Mouse (Mus musculus): ENCODE results near the gene Nkpd1.

Gene Nkpd1

DNA sequence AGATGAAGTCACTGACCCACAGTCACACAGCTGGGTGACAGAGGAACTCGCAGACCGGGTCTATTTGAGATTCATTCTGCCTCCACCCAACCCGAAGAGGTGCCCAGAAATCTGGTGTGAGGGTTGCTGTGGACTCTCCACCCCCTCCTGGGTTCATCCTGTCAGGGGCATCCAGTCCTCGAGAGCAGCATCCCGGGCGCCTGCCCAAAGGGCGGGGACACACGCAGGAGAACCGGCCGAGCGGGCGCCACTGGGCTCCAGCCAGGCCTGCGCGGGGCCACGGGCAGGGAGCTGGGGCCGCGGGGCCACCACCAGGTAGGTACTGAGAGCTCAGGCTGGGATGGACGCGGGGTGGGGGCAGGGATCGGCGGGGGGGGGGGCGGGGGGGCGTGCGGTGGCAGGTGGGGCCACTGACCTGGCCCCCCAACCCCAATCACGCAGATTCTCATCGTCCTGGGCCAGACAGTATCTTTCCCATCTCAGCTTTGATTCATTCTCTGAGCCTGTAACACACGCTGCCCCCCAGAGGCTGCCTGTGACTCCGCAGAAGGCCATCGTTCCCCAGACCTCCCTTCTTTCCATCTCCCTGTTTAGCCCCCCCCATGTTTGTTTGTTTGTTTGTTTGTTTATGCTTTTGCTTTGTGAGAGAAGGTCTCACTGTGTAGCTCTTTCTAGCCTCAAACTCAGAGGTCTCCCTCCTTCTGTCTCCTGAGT lies at the start of gene Nkpd1:
Nkpd1 (plus strand) TSS at position 187 of the 714 bp plus-strand sequence.
- DNase-seq (ENCODE audit: low spot score), result no peak

- no peak for DNase-seq (ENCODE audit: low spot score)
Measured at GRCm38 (mm10) chr7:19468279-19468678, 49.4 kb upstream of the Nkpd1 start.

GRCm38 (mm10) chr7:19469404-19469803 lies 48.2 kb upstream of the Nkpd1 start:
- DNase-seq (ENCODE audit: low spot score), result no peak

GRCm38 (mm10) chr7:19470308-19470707 lies 47.3 kb upstream of the Nkpd1 start:
- no peak for DNase-seq (ENCODE audit: low spot score)

DNA sequence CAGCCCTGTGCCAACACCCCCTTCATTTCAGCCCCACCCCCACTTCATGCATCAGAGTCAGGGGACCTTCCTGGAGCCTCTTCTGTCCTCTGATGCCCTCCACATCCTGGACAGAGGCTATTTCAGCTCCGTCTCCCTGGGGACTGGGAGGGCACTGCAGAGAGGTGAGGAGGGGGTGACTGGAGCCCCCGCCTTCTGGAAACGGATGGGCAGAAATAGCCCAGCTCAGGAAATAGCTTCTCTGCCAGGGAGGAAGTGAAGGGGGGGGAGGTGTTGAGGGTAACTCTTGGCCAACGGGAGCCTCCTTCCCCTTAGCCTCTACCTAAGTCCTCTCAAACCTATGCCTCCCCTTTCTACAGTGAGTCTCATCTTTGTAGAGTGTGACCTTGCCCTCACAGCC lies 45.2 kb upstream of the Nkpd1 start:
- DNase-seq (ENCODE audit: low spot score), result no peak

GRCm38 (mm10) chr7:19473875-19474443 lies 43.7 kb upstream of the Nkpd1 start:
- no peak for DNase-seq (ENCODE audit: low spot score)

DNA sequence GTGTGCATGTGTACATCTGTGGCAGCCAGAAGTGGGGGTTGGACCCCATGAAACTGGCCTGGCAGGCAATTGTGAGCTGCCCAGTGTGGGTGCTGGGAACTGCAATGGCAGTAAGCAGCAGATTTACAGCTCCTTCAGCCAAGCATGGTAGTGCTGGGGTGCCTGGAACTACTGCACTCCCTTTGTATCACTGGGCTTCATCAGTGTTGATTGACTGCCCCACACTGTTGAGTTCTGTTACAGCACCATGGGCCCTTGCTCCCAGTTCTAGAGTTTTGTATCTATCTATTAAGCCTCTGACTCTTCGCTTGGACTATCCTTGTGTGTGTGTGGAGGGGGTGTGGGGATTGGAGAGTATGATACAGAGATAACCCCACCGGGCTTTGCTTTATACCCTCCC lies 40.6 kb upstream of the Nkpd1 start:
- DNase-seq (ENCODE audit: low spot score), result no peak

- DNase-seq (ENCODE audit: low spot score), result no peak
Measured at GRCm38 (mm10) chr7:19477624-19478384, 39.8 kb upstream of the Nkpd1 start.

DNA sequence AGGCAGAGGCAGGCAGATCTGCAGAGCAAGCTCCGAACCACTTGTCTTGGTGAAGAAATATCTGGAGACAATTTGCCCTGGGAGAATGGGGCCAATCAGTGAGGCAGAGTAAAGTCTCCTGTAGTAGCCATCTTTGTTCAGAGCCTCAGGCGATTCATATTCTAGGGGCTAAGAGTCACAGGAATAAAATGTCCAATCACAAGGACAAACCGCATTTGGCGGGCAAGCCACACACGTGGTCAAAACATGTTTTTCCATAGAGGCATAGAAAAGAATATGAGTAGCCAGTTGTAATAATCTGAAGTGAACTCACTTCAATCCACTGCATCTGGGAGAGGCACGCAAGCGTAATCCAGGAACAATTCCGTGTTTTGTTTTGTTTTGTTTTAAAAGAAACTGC lies 34.4 kb upstream of the Nkpd1 start:
- DNase-seq (ENCODE audit: low spot score), result no peak

GRCm38 (mm10) chr7:19485488-19485887 lies 32.1 kb upstream of the Nkpd1 start:
- no peak for DNase-seq (ENCODE audit: low spot score)

DNA sequence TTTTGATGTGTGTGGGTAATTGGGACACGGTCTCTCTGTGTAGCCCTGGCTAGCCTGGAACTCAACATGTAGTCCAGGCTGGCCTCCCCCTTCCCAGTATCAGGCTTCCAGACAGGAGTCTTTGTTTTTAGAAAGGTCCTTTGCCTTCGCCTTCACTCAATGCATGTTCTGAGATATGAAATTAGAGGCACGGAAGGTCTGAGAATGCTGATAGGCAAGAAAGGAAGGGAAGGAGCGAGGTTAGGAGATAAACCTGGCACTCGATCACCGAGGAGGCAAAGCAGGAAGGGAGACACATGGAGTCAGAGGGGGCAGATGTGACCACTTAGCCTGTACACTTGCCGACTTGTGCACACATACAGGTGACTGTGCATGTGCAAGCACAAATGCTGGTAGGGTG lies 31.1 kb upstream of the Nkpd1 start:
- DNase-seq (ENCODE audit: low spot score), result no peak

DNA sequence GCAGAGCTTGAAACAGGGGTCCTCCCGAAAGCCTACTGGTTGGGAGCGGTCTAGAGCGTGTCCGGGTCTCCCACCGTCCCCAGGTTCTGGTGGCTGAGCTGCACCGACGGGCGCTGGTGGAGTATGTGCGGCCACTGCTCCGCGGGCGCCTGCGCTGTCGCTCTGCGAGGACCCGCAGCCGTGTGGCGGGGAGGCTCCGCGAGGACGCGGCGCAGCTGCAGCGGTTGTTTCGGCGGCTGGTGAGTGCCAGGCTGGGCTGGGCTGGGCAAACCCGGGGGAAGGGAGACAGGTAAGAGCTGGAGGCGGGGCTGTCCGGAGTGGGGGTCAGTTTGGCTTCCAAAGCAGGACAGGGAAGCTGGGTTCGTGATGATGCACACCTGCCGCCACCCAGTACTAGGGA lies 28.1 kb upstream of the Nkpd1 start:
- no peak for DNase-seq (ENCODE audit: low spot score)

DNA sequence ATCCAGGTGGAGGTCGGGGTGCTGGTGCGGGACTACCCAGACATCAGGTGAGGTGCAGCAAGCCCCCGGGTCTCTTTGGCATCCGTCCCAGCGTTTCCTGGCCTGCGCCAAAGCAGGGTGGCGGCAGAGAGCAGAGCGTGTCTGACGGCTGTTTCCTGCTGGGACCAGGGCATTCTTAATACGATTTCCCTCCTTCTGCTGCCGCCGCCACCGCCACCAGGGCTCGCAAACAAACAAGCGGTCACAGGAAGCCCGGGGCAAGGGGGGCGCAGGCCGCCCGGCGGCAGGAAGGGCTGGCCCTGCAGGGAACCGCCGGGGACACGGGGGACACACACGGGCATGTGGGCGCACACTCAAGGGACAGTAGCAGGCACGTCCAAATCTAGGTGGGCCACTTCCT lies 25.9 kb upstream of the Nkpd1 start:
- no peak for DNase-seq (ENCODE audit: low spot score)

DNA sequence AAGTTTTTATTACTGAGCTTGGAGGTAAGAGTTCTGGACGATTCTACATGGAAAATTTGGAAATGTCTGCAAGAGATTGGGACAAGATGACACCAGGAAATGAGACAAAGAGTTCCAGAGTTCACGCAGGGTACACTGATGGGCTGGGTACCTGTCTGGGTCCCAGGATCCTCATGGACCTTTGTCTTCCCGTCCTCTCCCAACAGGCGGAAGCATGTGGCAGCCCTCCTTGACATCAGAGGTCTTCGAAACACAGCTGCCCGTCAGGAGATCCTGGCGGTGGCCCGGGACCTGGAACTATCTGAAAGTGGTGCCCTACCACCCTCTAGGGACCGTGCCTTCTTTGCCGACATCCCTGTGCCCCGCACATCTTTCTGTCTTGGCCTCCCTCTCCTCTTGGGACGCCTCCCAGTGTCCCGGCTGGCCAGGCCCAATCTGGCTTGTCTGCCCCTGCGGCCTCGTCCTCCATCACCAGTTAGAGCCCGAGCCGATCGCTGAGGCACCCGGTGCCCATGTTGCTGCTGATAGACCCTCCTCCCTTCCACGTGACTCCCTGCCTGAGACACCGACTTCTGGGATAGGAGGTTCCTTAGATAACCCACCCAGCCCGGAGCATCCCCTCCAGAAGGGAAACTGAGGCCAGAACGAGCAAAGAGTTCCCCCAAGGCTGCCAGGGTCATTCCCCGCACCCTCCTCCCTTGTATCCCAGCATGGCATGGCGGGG lies 22.7 kb upstream of the Nkpd1 start:
- no peak for DNase-seq (ENCODE audit: low spot score)

DNA sequence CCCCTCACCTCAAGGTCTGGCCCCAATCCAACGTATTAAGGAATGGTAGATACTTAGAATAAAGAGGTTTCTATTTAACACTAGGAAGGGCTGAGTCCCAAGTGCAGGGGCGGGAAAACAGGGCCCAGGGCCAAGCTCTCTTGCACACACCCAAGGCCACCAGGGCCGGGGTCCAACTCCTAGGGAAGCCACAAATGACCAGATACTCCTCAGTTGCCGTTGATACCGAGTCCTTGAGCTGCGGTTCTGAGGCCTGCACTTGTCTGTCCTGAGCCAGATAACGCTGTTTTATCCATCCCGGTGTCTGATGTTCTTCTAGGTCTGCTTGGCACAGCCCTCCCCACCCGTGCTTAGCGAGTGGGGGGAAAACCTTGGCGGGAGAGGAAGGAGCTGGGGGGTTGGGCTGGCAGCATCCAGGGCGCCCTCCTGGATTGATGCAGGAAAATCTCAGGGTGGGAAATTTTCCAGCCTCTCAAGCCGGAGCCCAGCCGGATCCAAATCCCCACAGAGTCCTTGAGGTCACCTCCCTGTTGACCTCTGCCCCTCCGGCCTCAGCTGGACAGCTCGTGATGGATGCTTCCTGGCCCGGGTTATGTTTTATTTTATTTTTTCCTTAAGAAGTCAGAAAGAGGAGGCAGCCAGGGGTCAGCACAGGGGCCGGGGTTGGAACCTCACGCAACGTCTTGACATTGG lies 22.0 kb upstream of the Nkpd1 start:
- no peak for DNase-seq (ENCODE audit: low spot score)

DNA sequence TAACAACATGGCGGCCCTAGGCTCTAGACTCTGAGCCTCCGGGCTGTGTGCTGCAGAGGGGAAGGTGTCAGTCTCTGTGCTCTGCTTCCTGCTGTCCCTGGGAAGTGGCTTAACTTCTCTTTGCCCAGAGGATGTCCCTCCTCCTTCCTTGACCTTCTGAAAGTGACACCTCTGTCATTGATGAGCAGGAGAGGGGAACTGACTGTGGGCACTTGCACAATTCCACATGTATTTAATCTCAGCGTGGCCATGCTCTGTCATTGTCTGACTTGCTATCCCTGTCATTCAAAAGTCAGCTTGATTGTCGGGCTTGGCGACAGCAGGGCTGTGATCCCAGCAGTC lies 21.5 kb upstream of the Nkpd1 start:
- no peak for DNase-seq (ENCODE audit: low spot score)

DNA sequence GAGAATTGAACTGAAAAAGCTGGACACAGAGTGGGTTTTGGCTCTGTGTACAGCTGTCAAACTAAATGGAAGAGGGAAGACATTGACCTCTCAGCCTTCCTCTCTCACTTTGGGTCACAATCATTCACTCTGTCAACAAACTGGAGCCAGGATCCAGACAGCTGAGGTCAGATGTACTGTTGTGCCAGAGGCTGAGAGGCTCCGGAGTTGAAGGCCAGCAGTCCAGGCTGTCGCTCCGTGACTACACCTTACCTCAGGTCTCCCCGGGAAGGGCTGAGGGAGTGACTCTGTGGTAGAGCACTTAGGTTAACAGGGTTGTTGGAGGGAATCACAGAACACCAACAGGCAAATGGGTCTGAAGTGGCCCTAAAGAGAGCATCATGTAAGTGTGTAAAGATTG lies 19.3 kb upstream of the Nkpd1 start:
- no peak for DNase-seq (ENCODE audit: low spot score)

GRCm38 (mm10) chr7:19500420-19501363 lies 16.9 kb upstream of the Nkpd1 start:
- DNase-seq (ENCODE audit: low spot score), result no peak

DNA sequence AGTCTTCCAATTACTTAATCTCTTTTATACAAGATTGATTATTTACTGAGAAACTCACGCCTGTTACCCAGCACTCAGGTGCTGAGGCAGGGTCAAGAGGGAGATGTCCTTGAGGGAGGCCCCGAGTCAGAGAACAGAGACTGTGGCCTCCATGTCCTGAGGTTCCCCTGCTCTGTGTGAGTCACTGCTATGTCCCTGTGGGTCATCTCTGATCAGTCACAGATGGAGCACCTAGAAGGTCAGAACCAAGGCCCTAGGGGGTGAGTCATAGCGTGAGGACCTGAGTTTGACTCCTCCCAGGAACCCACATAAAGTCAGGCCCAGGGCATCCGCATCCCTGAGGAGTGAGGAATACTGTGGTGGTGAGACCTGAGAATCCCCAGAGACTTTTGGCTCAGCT lies 16.0 kb upstream of the Nkpd1 start:
- no peak for DNase-seq (ENCODE audit: low spot score)

DNA sequence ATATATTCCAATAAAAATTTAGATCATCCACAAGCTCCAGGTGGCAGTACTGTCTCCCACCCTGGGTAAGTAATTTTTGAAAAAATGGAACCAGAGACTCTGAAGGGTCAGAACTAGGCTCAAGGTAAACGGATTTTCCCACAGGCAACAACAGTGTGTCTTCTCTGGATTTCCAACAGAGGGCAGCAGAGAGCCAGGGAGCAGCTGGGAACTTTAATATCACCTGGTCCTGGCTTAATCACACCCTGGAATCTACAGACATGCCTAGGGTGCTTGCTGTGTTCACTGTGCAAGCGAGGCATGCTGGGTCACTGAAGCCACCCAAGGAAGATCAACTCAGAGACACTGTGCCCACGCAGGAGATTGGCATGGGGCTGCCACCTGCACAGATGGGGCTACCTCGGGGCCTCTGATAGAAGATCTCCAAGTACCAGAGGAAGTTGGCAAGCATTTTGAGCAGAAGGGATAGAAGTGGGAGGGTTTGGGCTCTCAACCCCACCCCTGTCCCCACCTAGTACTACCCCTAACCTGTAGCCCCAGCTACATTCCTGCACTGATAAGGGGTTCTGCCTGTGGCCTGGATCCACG lies 14.1 kb upstream of the Nkpd1 start:
- DNase-seq (ENCODE audit: low spot score), result no peak

GRCm38 (mm10) chr7:19506326-19506725 lies 11.3 kb upstream of the Nkpd1 start:
- DNase-seq (ENCODE audit: low spot score), result no peak
